In genomic region chr7:101450422-101451401, GRCm38 (mm10) we compare ENCODE assay signal across 8 mouse cellular contexts. TPM values are rescaled to one million over a fixed set of nuclear protein-coding genes. Genes with fewer than 3 reads are reported as not detected.
DNase-seq lines count a peak whose midpoint lies in the region; ATAC-seq and TF ChIP-seq lines count a peak whose summit lies in the region.

No protein-coding gene starts in this region.

- peak overlapping the region; percentile 90 for H3K27ac ChIP-seq in left cerebral cortex, adult 2 months

- peak; percentile 70 for ATAC-seq in megakaryocyte, adult 5-6 weeks (ENCODE audit: poor library complexity, severe bottlenecking)

- intact Hi-C loops in left cerebral cortex, adult 2 months (cut with DNase I): loop anchor here (1.0 to 2.0 kb wide), 5 partner anchors 25 to 170 kb away; no protein-coding TSS in a partner anchor

- TF ChIP-seq CTCF in left cerebral cortex, adult 2 months (IDR thresholded peaks at IDR 0.05): peak; percentile 98

- peak overlapping the region; percentile 66 for H3K4me3 ChIP-seq in left cerebral cortex, adult 2 months

- DNase-seq in ZHBTc4 (ENCODE audit: low read depth, low spot score): peak; percentile 88
- DNase-seq in cerebellum, postnatal 4 days (ENCODE audit: low spot score in 2 of 2): peak; percentile 94 to 95
- peak; percentile 76 for DNase-seq in gastrocnemius, adult 8-10 months (ENCODE audit: low spot score in 2 of 2)
- DNase-seq in hindlimb bud, embryonic 11.5 days (ENCODE audit: extremely low spot score, low read depth, low spot score): peak; percentile 50
- DNase-seq in left cerebral cortex, adult 2 months (ENCODE audit: extremely low spot score in 1 of 2, low spot score in 2 of 2): peak; percentile 85 to 94
- DNase-seq in right cerebral cortex, adult 18-20 months: peak; percentile 86
- DNase-seq in urinary bladder, postnatal 14 days (ENCODE audit: low spot score): peak; percentile 89

RNA-seq across cellular contexts. Expression of gene Pde2a, which starts 29.2 kb away (rescaled TPM):
- total RNA-seq in gastrocnemius, adult 8-10 months (2022): 10 to 100 TPM; 15.2 to 22.9 (median 18.4) TPM
- total RNA-seq in left cerebral cortex, adult 2 months (2021): 100 to 1,000 TPM; 372 to 375 TPM
- 35.4 and 37.5 TPM in 2 replicates for total RNA-seq in megakaryocyte, adult 5-6 weeks (2015)
- 25.7 and 65.8 TPM in 2 replicates for total RNA-seq in megakaryocyte, adult 5-6 weeks (2017)

RNA-seq across cellular contexts. Expression of gene Gm45837, which starts 40.0 kb away (rescaled TPM):
- total RNA-seq in gastrocnemius, adult 8-10 months (2022): 1 to 10 TPM in 2 of 4 experiments, not detected in 2; 3.8 to 4.1 TPM
- total RNA-seq in left cerebral cortex, adult 2 months (2021): 1 to 10 TPM; 1.6 to 3.4 TPM
- 10.2 TPM in 1 of 2 replicates, not detected in the other for total RNA-seq in megakaryocyte, adult 5-6 weeks (2015)
- 35.6 TPM in 1 of 2 replicates, not detected in the other for total RNA-seq in megakaryocyte, adult 5-6 weeks (2017)

Comparison
In these comparisons a context has a peak if more than half of its experiments do, and no peak if none do; other contexts are left out.
1. Peak in every context shown above with its lines: DNase-seq, ATAC-seq, H3K4me3 ChIP-seq and H3K27ac ChIP-seq.
2. RNA of gene Pde2a, which starts 29.2 kb away (total RNA-seq): 372 to 375 TPM in left cerebral cortex, adult 2 months; 25.7 to 65.8 TPM in megakaryocyte, adult 5-6 weeks and 15.2 to 22.9 TPM in gastrocnemius, adult 8-10 months; every median in the first group is over 4 times any median in the second.